Mouse (Mus musculus): ENCODE measurements around the gene Slc41a3. TPM values are rescaled to one million over a fixed set of nuclear protein-coding genes. Genes with fewer than 3 reads are reported as not detected.

Gene Slc41a3
- polyA plus RNA-seq, 1 experiment from 2014 or later: 39.7 TPM

DNA sequence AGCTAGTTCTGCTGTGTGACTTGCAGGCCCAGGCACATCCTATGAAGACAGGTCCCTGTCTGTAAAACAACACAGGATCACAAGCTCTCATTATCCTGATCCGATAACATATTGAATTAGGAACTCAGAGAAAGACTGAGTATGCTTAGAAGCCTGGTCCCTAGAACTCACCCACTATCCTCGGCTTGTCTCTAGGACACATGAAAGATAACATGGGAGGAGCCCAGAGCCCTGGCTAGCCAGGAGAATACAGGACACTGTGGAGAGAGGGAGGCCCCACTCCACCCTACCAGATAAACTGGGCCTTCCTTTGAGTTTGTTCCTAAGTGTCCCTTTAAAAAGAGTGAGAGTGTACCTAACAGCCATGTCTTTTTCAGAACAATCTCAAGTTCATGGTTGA is 55.4 kb downstream of the Slc41a3 start:
- peak overlapping the region; percentile 37 for H3K9ac ChIP-seq
- H3K36me3 ChIP-seq: peaks cover 21% of the 10 kb centered on the region
- H3K4me3 ChIP-seq: no peak overlapping the region
- no peaks in the 10 kb centered on the region for H3K27me3 ChIP-seq (replicated peaks)
- peaks cover 37% of the 10 kb centered on the region for H3K4me1 ChIP-seq
- WGBS (ENCODE audit: insufficient replicate concordance): 41% methylated on average over 2 of the region's 2 CpGs
- ATAC-seq: peak; percentile 92
- H3K4me2 ChIP-seq: peak overlapping the region; percentile 51
- H3K9me3 ChIP-seq (replicated peaks): no peaks in the 10 kb centered on the region
- H3K27ac ChIP-seq: peak overlapping the region; percentile 71

DNA sequence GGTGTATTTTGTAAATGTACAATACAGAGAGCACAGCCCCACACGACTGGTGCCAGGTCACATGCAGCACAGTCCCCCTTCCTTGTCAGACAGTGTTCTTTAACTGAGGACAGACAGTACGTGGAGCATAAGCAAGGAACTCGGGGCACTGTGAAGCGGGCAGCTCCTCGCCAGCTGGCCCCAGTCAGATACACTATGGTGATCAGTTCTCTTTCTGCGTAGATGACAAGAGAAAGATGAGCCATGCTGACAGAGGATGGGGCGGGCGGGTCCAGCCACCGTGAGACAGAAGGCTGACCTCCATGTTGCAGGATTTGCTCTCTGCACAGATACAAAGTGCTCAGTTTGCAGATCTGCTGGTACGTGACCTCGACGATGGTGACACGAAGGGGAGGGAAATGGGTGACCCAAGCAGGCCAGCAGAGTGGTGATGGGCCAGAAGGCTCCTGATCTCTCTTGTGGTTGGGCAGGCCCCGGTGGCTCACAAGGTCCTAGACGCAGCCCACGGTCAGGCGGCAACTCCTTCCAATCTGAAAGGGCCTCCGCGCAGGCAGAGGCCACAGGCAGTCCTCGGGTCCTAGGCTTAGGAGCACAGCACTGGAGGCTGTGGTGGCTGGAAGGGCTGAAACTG is 56.0 kb downstream of the Slc41a3 start:
- peaks cover 27% of the 10 kb centered on the region for H3K36me3 ChIP-seq
- ATAC-seq: no peak
- H3K27ac ChIP-seq: peak overlapping the region; percentile 71
- H3K4me1 ChIP-seq: peaks cover 37% of the 10 kb centered on the region
- H3K4me2 ChIP-seq: peak overlapping the region; percentile 51
- H3K9me3 ChIP-seq (replicated peaks): no peaks in the 10 kb centered on the region
- H3K9ac ChIP-seq: peak overlapping the region; percentile 37
- no peaks in the 10 kb centered on the region for H3K27me3 ChIP-seq (replicated peaks)
- 76% methylated on average over 20 of the region's 20 CpGs for WGBS (ENCODE audit: insufficient replicate concordance)
- H3K4me3 ChIP-seq: no peak overlapping the region

DNA sequence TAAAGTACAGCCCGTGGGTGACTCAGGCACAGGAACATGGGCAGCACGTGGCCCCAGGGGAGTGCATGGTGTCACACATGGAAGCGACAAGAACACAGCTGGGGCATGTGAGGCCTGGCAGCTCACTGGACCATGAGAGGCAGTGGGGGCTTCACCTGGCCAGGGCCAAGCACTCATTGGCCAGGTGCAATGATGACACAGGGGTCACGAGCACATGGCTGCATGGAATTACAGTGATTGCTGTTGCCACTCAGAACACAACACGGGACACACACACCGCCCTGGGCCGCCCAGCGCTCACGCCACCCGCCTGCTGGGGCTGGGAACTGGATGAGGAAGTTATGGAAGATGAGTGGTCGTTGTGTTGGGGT is 56.5 kb downstream of the Slc41a3 start:
- no peaks in the 10 kb centered on the region for H3K27me3 ChIP-seq (replicated peaks)
- no peak overlapping the region for H3K4me3 ChIP-seq
- 0 out of 2 replicates have a peak overlapping the region, but pooled peaks have one; percentile 71 for H3K27ac ChIP-seq
- peaks cover 32% of the 10 kb centered on the region for H3K36me3 ChIP-seq
- no peak for ATAC-seq
- no peak overlapping the region for H3K4me2 ChIP-seq
- peaks cover 37% of the 10 kb centered on the region for H3K4me1 ChIP-seq
- H3K9ac ChIP-seq: no peak overlapping the region
- WGBS (ENCODE audit: insufficient replicate concordance): 75% methylated on average over 11 of the region's 11 CpGs
- H3K9me3 ChIP-seq (replicated peaks): no peaks in the 10 kb centered on the region

GRCm38 (mm10) chr6:90662148-90662547 is 57.6 kb downstream of the Slc41a3 start:
- peaks cover 37% of the 10 kb centered on the region for H3K4me1 ChIP-seq
- no peak overlapping the region for H3K9ac ChIP-seq
- no peak overlapping the region for H3K4me3 ChIP-seq
- H3K9me3 ChIP-seq (replicated peaks): no peaks in the 10 kb centered on the region
- no peak for ATAC-seq
- no peak overlapping the region for H3K4me2 ChIP-seq
- H3K36me3 ChIP-seq: peaks cover 44% of the 10 kb centered on the region
- 94% methylated on average over 5 of the region's 5 CpGs for WGBS (ENCODE audit: insufficient replicate concordance)
- no peak overlapping the region for H3K27ac ChIP-seq
- H3K27me3 ChIP-seq (replicated peaks): no peaks in the 10 kb centered on the region

DNA sequence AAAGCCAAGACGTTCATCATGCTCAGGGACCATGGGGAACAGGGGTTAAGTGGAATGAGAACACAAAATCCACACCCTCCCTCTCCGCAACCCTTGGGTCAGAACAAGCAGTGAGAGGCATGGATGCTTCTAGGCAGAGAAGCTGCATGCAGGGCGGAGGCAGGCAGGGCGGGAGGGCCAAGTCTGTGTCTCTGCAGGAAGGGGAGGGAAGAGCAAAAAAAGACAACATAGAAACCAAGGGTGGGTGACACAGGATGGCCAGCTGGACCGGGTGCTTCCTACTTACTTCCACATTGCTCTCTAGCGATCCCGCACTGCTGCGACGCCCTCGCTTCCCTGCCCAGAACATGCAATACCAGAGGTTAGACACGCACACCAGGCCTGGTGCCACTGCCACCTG is 59.2 kb downstream of the Slc41a3 start:
- Histone ChIP-seq H3K27ac (no peak overlapping the region), H3K4me3 (no peak overlapping the region), H3K9me3 (replicated peaks) (no peaks in the 10 kb centered on the region), H3K4me2 (no peak overlapping the region), H3K9ac (no peak overlapping the region), H3K36me3 (peaks cover 59% of the 10 kb centered on the region), H3K27me3 (replicated peaks) (no peaks in the 10 kb centered on the region), H3K4me1 (peaks cover 29% of the 10 kb centered on the region)
- ATAC-seq: no peak
- WGBS (ENCODE audit: insufficient replicate concordance): 66% methylated on average over 11 of the region's 11 CpGs

DNA sequence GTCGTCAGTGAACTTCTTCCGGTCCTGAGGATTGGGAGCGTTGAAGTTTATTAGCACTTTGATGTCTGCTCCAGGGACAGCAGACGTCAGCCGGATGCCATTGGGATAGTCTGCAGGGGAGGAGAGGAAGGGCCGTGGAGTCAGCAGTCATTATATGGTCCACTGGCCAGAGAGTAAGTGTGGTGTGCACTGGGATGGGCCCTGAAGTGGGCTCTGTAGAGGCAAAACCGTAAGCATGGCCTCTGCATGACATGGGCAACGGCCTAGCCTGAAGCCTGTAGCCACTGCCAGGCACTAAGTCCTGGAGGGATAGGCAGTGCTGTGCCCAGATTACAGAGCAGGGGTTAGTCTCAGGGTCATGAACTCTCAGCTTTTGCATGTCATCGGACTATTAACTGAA is 64.2 kb downstream of the Slc41a3 start:
- Histone ChIP-seq H3K4me3 (no peak overlapping the region), H3K9ac (no peak overlapping the region), H3K27me3 (replicated peaks) (no peaks in the 10 kb centered on the region), H3K4me1 (no peaks in the 10 kb centered on the region), H3K9me3 (replicated peaks) (no peaks in the 10 kb centered on the region), H3K36me3 (peaks cover 98% of the 10 kb centered on the region), H3K4me2 (no peak overlapping the region), H3K27ac (no peak overlapping the region)
- WGBS (ENCODE audit: insufficient replicate concordance): 88% methylated on average over 9 of the region's 9 CpGs
- no peak for ATAC-seq

GRCm38 (mm10) chr6:90678759-90679158 is 74.2 kb downstream of the Slc41a3 start:
- Histone ChIP-seq H3K36me3 (peaks cover 87% of the 10 kb centered on the region), H3K27ac (no peak overlapping the region), H3K4me3 (no peak overlapping the region), H3K4me1 (peaks cover 23% of the 10 kb centered on the region), H3K9ac (no peak overlapping the region), H3K9me3 (replicated peaks) (no peaks in the 10 kb centered on the region), H3K27me3 (replicated peaks) (no peaks in the 10 kb centered on the region), H3K4me2 (no peak overlapping the region)
- no peak for ATAC-seq
- WGBS (ENCODE audit: insufficient replicate concordance): 75% methylated on average over 4 of the region's 4 CpGs

GRCm38 (mm10) chr6:90680401-90680800 is 75.9 kb downstream of the Slc41a3 start:
- WGBS (ENCODE audit: insufficient replicate concordance): 64% methylated on average over 12 of the region's 12 CpGs
- Histone ChIP-seq H3K27ac (no peak overlapping the region), H3K27me3 (replicated peaks) (no peaks in the 10 kb centered on the region), H3K4me2 (no peak overlapping the region), H3K9ac (no peak overlapping the region), H3K9me3 (replicated peaks) (no peaks in the 10 kb centered on the region), H3K4me3 (no peak overlapping the region), H3K36me3 (peaks cover 80% of the 10 kb centered on the region), H3K4me1 (peaks cover 27% of the 10 kb centered on the region)
- ATAC-seq: no peak

DNA sequence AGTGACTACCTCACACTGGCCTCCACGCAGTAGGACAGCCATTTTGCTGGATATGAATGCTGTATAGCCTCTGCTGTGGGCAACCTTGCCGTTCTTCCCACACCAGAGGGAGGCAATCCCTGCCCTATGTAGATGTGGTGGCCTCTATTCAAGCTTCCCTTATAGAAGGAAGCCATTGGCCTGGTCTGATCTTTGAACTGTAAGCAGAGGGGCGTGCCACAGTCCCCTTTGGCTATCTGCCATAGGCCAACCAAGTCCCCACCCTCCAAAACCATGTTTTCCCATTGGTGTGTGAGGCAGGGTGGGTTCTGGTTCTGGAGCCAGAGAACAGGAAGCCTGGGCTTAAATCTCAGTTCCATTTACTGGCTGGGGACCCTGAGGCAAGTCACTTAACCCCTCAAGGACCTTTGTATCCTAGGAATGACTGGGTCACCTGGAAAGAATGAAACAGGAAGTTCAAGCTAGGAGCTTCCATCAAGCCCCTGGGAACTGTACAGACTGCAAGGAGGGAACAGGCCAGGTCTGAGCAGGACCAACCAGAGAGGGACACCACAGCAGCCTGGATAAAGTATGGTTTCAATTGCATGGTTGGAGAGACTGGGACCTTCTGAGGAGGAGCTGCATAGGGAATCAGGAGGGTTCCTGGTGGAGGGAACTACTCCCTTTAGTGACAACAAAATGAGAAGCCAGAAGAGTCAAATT is 79.5 kb downstream of the Slc41a3 start:
- no peaks in the 10 kb centered on the region for H3K27me3 ChIP-seq (replicated peaks)
- peaks cover 29% of the 10 kb centered on the region for H3K4me1 ChIP-seq
- WGBS (ENCODE audit: insufficient replicate concordance): 70% methylated on average over 3 of the region's 3 CpGs
- H3K9me3 ChIP-seq (replicated peaks): no peaks in the 10 kb centered on the region
- H3K27ac ChIP-seq: 0 out of 2 replicates have a peak overlapping the region, but pooled peaks have one; percentile 2
- no peak overlapping the region for H3K9ac ChIP-seq
- ATAC-seq: peak; percentile 45
- H3K4me3 ChIP-seq: no peak overlapping the region
- peaks cover 76% of the 10 kb centered on the region for H3K36me3 ChIP-seq
- H3K4me2 ChIP-seq: no peak overlapping the region

- Histone ChIP-seq H3K9me3 (replicated peaks) (no peaks in the 10 kb centered on the region), H3K27ac (no peak overlapping the region), H3K9ac (no peak overlapping the region), H3K4me1 (peaks cover 16% of the 10 kb centered on the region), H3K4me2 (no peak overlapping the region), H3K36me3 (peaks cover 83% of the 10 kb centered on the region), H3K4me3 (no peak overlapping the region), H3K27me3 (replicated peaks) (no peaks in the 10 kb centered on the region)
- ATAC-seq: no peak
- WGBS (ENCODE audit: insufficient replicate concordance): 80% methylated on average over 1 of the region's 1 CpGs
These were observed 82.3 kb downstream of the Slc41a3 start for GRCm38 (mm10) chr6:90686812-90687211.

GRCm38 (mm10) chr6:90688003-90688402 is 83.5 kb downstream of the Slc41a3 start:
- Histone ChIP-seq H3K27me3 (replicated peaks) (no peaks in the 10 kb centered on the region), H3K4me3 (no peak overlapping the region), H3K9ac (no peak overlapping the region), H3K9me3 (replicated peaks) (no peaks in the 10 kb centered on the region), H3K27ac (no peak overlapping the region), H3K4me1 (peaks cover 9% of the 10 kb centered on the region), H3K4me2 (no peak overlapping the region), H3K36me3 (peaks cover 87% of the 10 kb centered on the region)
- no peak for ATAC-seq
- WGBS (ENCODE audit: insufficient replicate concordance): 89% methylated on average over 6 of the region's 6 CpGs

GRCm38 (mm10) chr6:90688742-90689141 is 84.2 kb downstream of the Slc41a3 start:
- Histone ChIP-seq H3K27me3 (replicated peaks) (no peaks in the 10 kb centered on the region), H3K4me1 (peaks cover 9% of the 10 kb centered on the region), H3K4me3 (no peak overlapping the region), H3K9ac (no peak overlapping the region), H3K27ac (no peak overlapping the region), H3K4me2 (no peak overlapping the region), H3K9me3 (replicated peaks) (no peaks in the 10 kb centered on the region), H3K36me3 (peaks cover 88% of the 10 kb centered on the region)
- WGBS (ENCODE audit: insufficient replicate concordance): 38% methylated on average over 3 of the region's 3 CpGs
- no peak for ATAC-seq

Measured in liver, embryonic 12.5 days (tissue).